24 mouse cellular contexts compared by ENCODE assay signal in the genomic region with DNA sequence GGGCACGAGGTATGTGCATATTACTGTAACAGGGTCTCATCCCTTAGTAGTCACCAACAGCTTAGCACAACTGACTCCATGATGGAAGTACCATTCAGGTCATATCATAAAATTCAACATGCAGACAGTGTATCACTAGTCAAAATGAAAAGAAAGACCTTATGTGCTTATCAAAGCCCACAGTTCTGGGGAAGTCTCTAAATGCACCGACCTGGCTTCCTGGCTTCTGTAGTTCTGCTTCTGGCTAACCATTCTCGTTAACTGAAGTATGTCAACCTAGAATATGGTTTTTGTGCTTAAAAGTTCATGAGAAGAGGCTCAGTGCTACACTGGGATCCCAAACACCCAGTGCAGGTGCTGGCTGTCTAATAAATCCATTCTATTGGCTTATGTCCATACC. TPM values are rescaled to one million over a fixed set of nuclear protein-coding genes. Genes with fewer than 3 reads are reported as not detected.
DNase-seq lines count a peak whose midpoint lies in the region; ATAC-seq and TF ChIP-seq lines count a peak whose summit lies in the region.
"Had no signal": no experiment of that assay in that cellular context is flagged by ENCODE, and none has a peak within 500 bp of the region (broad histone marks: within the 10 kb centered on the region; RNA-seq: fewer than 3 reads in every experiment).

No protein-coding gene starts in this region.

- H3K4me1 ChIP-seq in heart, embryonic 12.5 days (replicated peaks): peaks cover 8% of the 10 kb centered on the region; the same call in 1 of the 2 replicates
- H3K4me1 ChIP-seq in heart, embryonic 10.5 days: peaks cover 9% of the 10 kb centered on the region
- no peaks in the 10 kb centered on the region for H3K4me1 ChIP-seq in heart, embryonic 11.5 days (ENCODE audit: control insufficient read depth, insufficient read depth, low read length)
- peaks cover 0 to 5% of the 10 kb centered on the region in 2 experiments; a peak in 2 of 4 replicates for H3K4me1 ChIP-seq in MEL (ENCODE audit: control insufficient read depth in 1 of 2, insufficient read depth in 2 of 2, low read length in 2 of 2)
- H3K4me1 ChIP-seq in hindbrain, embryonic 16.5 days (ENCODE audit: control insufficient read depth, insufficient read depth, low read depth, low read length): no peaks in the 10 kb centered on the region

- H3K9ac ChIP-seq in heart, embryonic 12.5 days: no peak overlapping the region
- H3K9ac ChIP-seq in heart, embryonic 11.5 days (ENCODE audit: low read depth, low read length): no peak overlapping the region
- H3K9ac ChIP-seq in MEL (ENCODE audit: control insufficient read depth, low read depth, low read length, poor library complexity, severe bottlenecking): no peak overlapping the region
- no peak overlapping the region for H3K9ac ChIP-seq in hindbrain, embryonic 16.5 days (ENCODE audit: low read depth, low read length)

- ATAC-seq in heart, embryonic 12.5 days (ENCODE audit: insufficient number of reproducible peaks, low FRiP score): no peak
- no peak for ATAC-seq in heart, embryonic 11.5 days (replicated peaks; ENCODE audit: insufficient number of reproducible peaks, low FRiP score, low TSS enrichment)
- ATAC-seq in hindbrain, embryonic 16.5 days: no peak
- ATAC-seq: activated CD4-positive, CD25-positive, alpha-beta regulatory T cell, adult 4 months; CD4-positive, CD25-positive, alpha-beta regulatory T cell, adult 4 months; Patski had no signal

- no peaks in the 10 kb centered on the region for H3K27me3 ChIP-seq in heart, embryonic 12.5 days (replicated peaks)
- H3K27me3 ChIP-seq in heart, embryonic 10.5 days (ENCODE audit: insufficient read depth, poor library complexity, severe bottlenecking): no peaks in the 10 kb centered on the region
- no peaks in the 10 kb centered on the region for H3K27me3 ChIP-seq in heart, embryonic 11.5 days (ENCODE audit: control insufficient read depth, insufficient read depth, low read length)
- peaks cover 0 to 2% of the 10 kb centered on the region in 2 experiments; a peak in 1 of 4 replicates for H3K27me3 ChIP-seq in MEL (ENCODE audit: control insufficient read depth in 1 of 2, insufficient read depth in 2 of 2, low read length in 2 of 2)
- no peaks in the 10 kb centered on the region for H3K27me3 ChIP-seq in hindbrain, embryonic 16.5 days (replicated peaks; ENCODE audit: control insufficient read depth, insufficient read depth, low read length)

- TF ChIP-seq RAD21 in MEL (IDR thresholded peaks at IDR 0.05; ENCODE audit: low read depth, low read length): no peak

- peak in 1 of 2 experiments; percentile 47; a peak in 2 of 4 replicates for TF ChIP-seq EP300 in MEL (IDR thresholded peaks at IDR 0.05; ENCODE audit: low read depth in 1 of 2, low read length in 2 of 2)

- TF ChIP-seq POLR2A in MEL (IDR thresholded peaks at IDR 0.05; ENCODE audit: control insufficient read depth in 1 of 2, insufficient read depth in 1 of 2, low read depth in 1 of 2, low read length in 2 of 2, poor library complexity in 1 of 2): no peak

- H3K27ac ChIP-seq in heart, embryonic 12.5 days (ENCODE audit: poor library complexity, severe bottlenecking): no peak overlapping the region
- no peak overlapping the region for H3K27ac ChIP-seq in heart, embryonic 10.5 days
- no peak overlapping the region for H3K27ac ChIP-seq in heart, embryonic 11.5 days (ENCODE audit: low read depth, low read length)
- H3K27ac ChIP-seq in MEL (ENCODE audit: control insufficient read depth, low read depth, low read length): no peak overlapping the region
- no peak overlapping the region for H3K27ac ChIP-seq in left cerebral cortex, adult 2 months
- no peak overlapping the region for H3K27ac ChIP-seq in hindbrain, embryonic 16.5 days (ENCODE audit: low read depth, low read length)

- intact Hi-C loops in left cerebral cortex, adult 2 months (cut with DNase I): no loop called here

- 74% methylated on average over 3 of the region's 3 CpGs for WGBS in heart, embryonic 12.5 days
- WGBS in heart, embryonic 10.5 days: 79% methylated on average over 3 of the region's 3 CpGs
- WGBS in heart, embryonic 11.5 days (ENCODE audit: insufficient replicate concordance): 78% methylated on average over 3 of the region's 3 CpGs
- WGBS in hindbrain, embryonic 16.5 days: 95% methylated on average over 3 of the region's 3 CpGs

- DNase-seq in heart, adult 11 months: peak; percentile 23
- peak; percentile 33 for DNase-seq in heart, embryonic 10.5 days (ENCODE audit: low spot score)
- DNase-seq in MEL (ENCODE audit: low read depth, low spot score) (peak; percentile 62), MEL-GATA-1-ER (ENCODE audit: extremely low read depth, low read depth) (peak; percentile 44)
- no peak for DNase-seq in left cerebral cortex, adult 2 months (ENCODE audit: extremely low spot score in 1 of 2, low spot score in 2 of 2)
- DNase-seq: adrenal gland, adult 2 months; adrenal gland, adult 8-10 months; adrenal gland, postnatal 10 days; adrenal gland, postnatal 14 days; adrenal gland, postnatal 25 days; adrenal gland, postnatal 36 days; B cell, adult 2 months; cerebellum, adult 11 months; cerebellum, adult 11-12 months; cerebellum, adult 18-20 months; cerebellum, adult 2 months had no signal

- no peak for TF ChIP-seq CTCF in MEL (IDR thresholded peaks at IDR 0.05 in 2 of 3, conservative IDR thresholded peaks at IDR 0.05 in 1 of 3; ENCODE audit: control insufficient read depth in 1 of 3, insufficient read depth in 1 of 3, low read depth in 2 of 3, low read length in 3 of 3, poor library complexity in 1 of 3, severe bottlenecking in 1 of 3)
- no peak for TF ChIP-seq CTCF in left cerebral cortex, adult 2 months (IDR thresholded peaks at IDR 0.05)

- no peak overlapping the region for H3K4me3 ChIP-seq in heart, embryonic 12.5 days
- no peak overlapping the region for H3K4me3 ChIP-seq in heart, embryonic 10.5 days
- no peak overlapping the region for H3K4me3 ChIP-seq in heart, embryonic 11.5 days (ENCODE audit: low read depth, low read length)
- no peak overlapping the region for H3K4me3 ChIP-seq in MEL (ENCODE audit: control insufficient read depth in 1 of 2, insufficient read depth in 1 of 2, low read depth in 2 of 2, low read length in 2 of 2)
- no peak overlapping the region for H3K4me3 ChIP-seq in left cerebral cortex, adult 2 months
- H3K4me3 ChIP-seq in hindbrain, embryonic 16.5 days (ENCODE audit: low read length): no peak overlapping the region

- no peaks in the 10 kb centered on the region for H3K36me3 ChIP-seq in heart, embryonic 12.5 days
- H3K36me3 ChIP-seq in heart, embryonic 10.5 days: no peaks in the 10 kb centered on the region
- no peaks in the 10 kb centered on the region for H3K36me3 ChIP-seq in heart, embryonic 11.5 days (ENCODE audit: control insufficient read depth, insufficient read depth, low read length)
- peaks cover 0 to 3% of the 10 kb centered on the region in 2 experiments; a peak in 1 of 4 replicates for H3K36me3 ChIP-seq in MEL (ENCODE audit: control insufficient read depth in 1 of 2, insufficient read depth in 2 of 2, low read length in 2 of 2)
- H3K36me3 ChIP-seq in hindbrain, embryonic 16.5 days (ENCODE audit: control insufficient read depth, insufficient read depth, low read length): no peaks in the 10 kb centered on the region
- H3K36me3 ChIP-seq: G1E had no signal

- H3K9me3 ChIP-seq in heart, embryonic 12.5 days (replicated peaks): peaks cover 3% of the 10 kb centered on the region; the same call in 1 of the 2 replicates
- H3K9me3 ChIP-seq in heart, embryonic 10.5 days: no peaks in the 10 kb centered on the region
- 0 out of 2 replicates have a peak, but pooled peaks cover 2% of the 10 kb centered on the region for H3K9me3 ChIP-seq in heart, embryonic 11.5 days (replicated peaks; ENCODE audit: control insufficient read depth, low read length)
- H3K9me3 ChIP-seq in MEL (replicated peaks; ENCODE audit: insufficient read depth, low read length): no peaks in the 10 kb centered on the region
- no peaks in the 10 kb centered on the region for H3K9me3 ChIP-seq in hindbrain, embryonic 16.5 days (ENCODE audit: control insufficient read depth, low read length)

- no peak overlapping the region for H3K4me2 ChIP-seq in heart, embryonic 12.5 days
- no peak overlapping the region for H3K4me2 ChIP-seq in heart, embryonic 11.5 days
- no peak overlapping the region for H3K4me2 ChIP-seq in hindbrain, embryonic 16.5 days (ENCODE audit: low read length)

- no peaks in the 10 kb centered on the region for H3K79me2 ChIP-seq in MEL (ENCODE audit: control insufficient read depth, insufficient read depth, low read length, poor library complexity)

TF ChIP-seq in MEL, 35 proteins besides CTCF, POLR2A, EP300 and RAD21 (continues in another document):
- no peak for TF ChIP-seq MYC (IDR thresholded peaks at IDR 0.05; ENCODE audit: low read depth, low read length)
- no peak for TF ChIP-seq MAFK (IDR thresholded peaks at IDR 0.05; ENCODE audit: borderline replicate concordance, low read depth, low read length)
- no peak for TF ChIP-seq HCFC1 (IDR thresholded peaks at IDR 0.05; ENCODE audit: low read depth, low read length)
- TF ChIP-seq ZC3H11A (IDR thresholded peaks at IDR 0.05; ENCODE audit: low read depth, low read length): no peak
- TF ChIP-seq MYB (IDR thresholded peaks at IDR 0.05; ENCODE audit: low read depth, low read length): peak; percentile 60; the same call in 1 of the 2 replicates
- 0 out of 2 replicates have a peak, but pooled peaks have one; percentile 6 for TF ChIP-seq GATA1 (IDR thresholded peaks at IDR 0.05; ENCODE audit: low read depth, low read length)

RNA-seq across cellular contexts. Expression of a gene that starts 12.3 kb away (rescaled TPM):
- polyA plus RNA-seq in heart, embryonic 12.5 days (2016; fragmentation: Nextera tagmentation; extraction: Ambion mirVana): 258 and 263 TPM in 2 replicates
- 238 and 281 TPM in 2 replicates for polyA plus RNA-seq in heart, embryonic 10.5 days (2016; fragmentation: Nextera tagmentation; extraction: Ambion mirVana)
- 258 and 274 TPM in 2 replicates for polyA plus RNA-seq in heart, embryonic 11.5 days (2014; fragmentation: Nextera tagmentation; extraction: Ambion mirVana)
- total RNA-seq in MEL (2012; rRNA removed): 74.0 and 80.9 TPM in 2 replicates
- 10 to 100 TPM in 1 of 2 experiments, not detected in 1; 91.0 TPM for polyA plus RNA-seq in MEL (2012; ENCODE audit: insufficient read depth in 1 of 2, insufficient read length in 2 of 2, low read depth in 1 of 2, low replicate concordance in 2 of 2, missing spikeins in 1 of 2)
- 10 to 100 TPM; 87.4 to 88.6 TPM for total RNA-seq in left cerebral cortex, adult 2 months (2021)
- polyA plus RNA-seq in hindbrain, embryonic 16.5 days (2015; fragmentation: Nextera tagmentation; extraction: Ambion mirVana): 157 and 163 TPM in 2 replicates

RNA-seq across cellular contexts. Expression of a gene that starts 27.3 kb away (rescaled TPM):
- 0.36 and 0.69 TPM in 2 replicates for polyA plus RNA-seq in heart, embryonic 12.5 days (2016; fragmentation: Nextera tagmentation; extraction: Ambion mirVana)
- polyA plus RNA-seq in heart, embryonic 10.5 days (2016; fragmentation: Nextera tagmentation; extraction: Ambion mirVana): 0.43 and 0.63 TPM in 2 replicates
- polyA plus RNA-seq in heart, embryonic 11.5 days (2014; fragmentation: Nextera tagmentation; extraction: Ambion mirVana): 0.41 and 0.44 TPM in 2 replicates
- total RNA-seq in MEL (2012; rRNA removed): 0.04 TPM in 1 of 2 replicates, not detected in the other
- not detected for polyA plus RNA-seq in MEL (2012; ENCODE audit: insufficient read depth in 1 of 2, insufficient read length in 2 of 2, low read depth in 1 of 2, low replicate concordance in 2 of 2, missing spikeins in 1 of 2)
- total RNA-seq in left cerebral cortex, adult 2 months (2021): under 1 TPM; 0.20 to 0.35 TPM
- 0.39 and 0.44 TPM in 2 replicates for polyA plus RNA-seq in hindbrain, embryonic 16.5 days (2015; fragmentation: Nextera tagmentation; extraction: Ambion mirVana)
- total RNA-seq: adrenal gland, adult 18-20 months; adrenal gland, adult 2 months; adrenal gland, adult 8-10 months; adrenal gland, postnatal 25 days had no signal
- polyA plus RNA-seq: activated CD4-positive, CD25-positive, alpha-beta regulatory T cell, adult 4 months; CD4-positive, CD25-positive, alpha-beta regulatory T cell, adult 4 months; G1E had no signal

Comparison
In these comparisons a context has a peak if more than half of its experiments do, and no peak if none do; other contexts are left out.
1. DNase-seq: peak in heart, adult 11 months (single experiment), heart, embryonic 10.5 days (single experiment), MEL (single experiment) and MEL-GATA-1-ER (single experiment); none in left cerebral cortex, adult 2 months (0 of 2).